Mouse (Mus musculus) MEL (cell line): Measurements from ENCODE around the gene Oprl1.

Source experiments
- CTCF ChIP-seq, 3 experiments: IDR thresholded peaks in 2 of 3; conservative IDR thresholded peaks in 1 of 3; 2 replicates each; pipeline ENCODE4 v1.5.1; 2011 to 2012; ENCODE audit warnings: low read length in 3 of 3, low read depth in 2 of 3, mild to moderate bottlenecking in 2 of 3, improper control_type of control experiment in 1 of 3, inconsistent platforms in 1 of 3, mixed read lengths in 1 of 3, moderate library complexity in 1 of 3; ENCODE audit not compliant: control insufficient read depth in 1 of 3, insufficient read depth in 1 of 3, poor library complexity in 1 of 3, severe bottlenecking in 1 of 3
- HCFC1 ChIP-seq: IDR thresholded peaks from 2 replicates; pipeline ENCODE4 v1.6.1; 2012; ENCODE audit warnings: low read depth, mild to moderate bottlenecking, inconsistent platforms, low read length, improper control_type of control experiment, moderate library complexity
- MAZ ChIP-seq: IDR thresholded peaks from 2 replicates; pipeline ENCODE4 v1.6.1; 2012; ENCODE audit warnings: low read depth, mild to moderate bottlenecking, inconsistent platforms, low read length, improper control_type of control experiment

GRCm38 (mm10) chr2:181758147-181758725, 43.4 kb downstream of the Oprl1 start:
- TF ChIP-seq HCFC1: no peak
- no peak for TF ChIP-seq MAZ
- TF ChIP-seq CTCF (IDR thresholded peaks at IDR 0.05 in 2 of 3, conservative IDR thresholded peaks at IDR 0.05 in 1 of 3; ENCODE audit: control insufficient read depth in 1 of 3, insufficient read depth in 1 of 3, low read depth in 2 of 3, low read length in 3 of 3, poor library complexity in 1 of 3, severe bottlenecking in 1 of 3): no peak
